Mouse (Mus musculus) erythroblast, embryonic 14.5 days (primary cell): ENCODE results near the gene Fam3b. TPM values are rescaled to one million over a fixed set of nuclear protein-coding genes. Genes with fewer than 3 reads are reported as not detected.

Experiments used
- H3K27me3 ChIP-seq: 2 replicates; pipeline ENCODE4 v1.6.1; 2012; ENCODE audit warnings: inconsistent platforms; ENCODE audit not compliant: control insufficient read depth
- H3K36me3 ChIP-seq: 2 replicates; pipeline ENCODE4 v1.6.1; 2012; ENCODE audit warnings: mild to moderate bottlenecking, inconsistent platforms; ENCODE audit not compliant: control insufficient read depth
- H3K4me1 ChIP-seq: 2 replicates; pipeline ENCODE4 v1.6.1; 2012; ENCODE audit warnings: inconsistent platforms; ENCODE audit not compliant: control insufficient read depth
- H3K4me3 ChIP-seq: replicated peaks from 2 replicates; pipeline ENCODE3; 2012; ENCODE audit warnings: moderate library complexity, mild to moderate bottlenecking, inconsistent platforms
- H3K9me3 ChIP-seq: 2 replicates; pipeline ENCODE4 v1.6.1; 2012; ENCODE audit warnings: low read length, inconsistent platforms, mixed read lengths; ENCODE audit not compliant: control insufficient read depth
- GATA1 ChIP-seq: IDR thresholded peaks from 2 replicates; pipeline ENCODE4 v1.6.1; 2012; ENCODE audit warnings: low read length, inconsistent platforms, mixed read lengths
- TAL1 ChIP-seq: IDR thresholded peaks from 3 replicates; pipeline ENCODE4 v1.6.1; 2012; ENCODE audit warnings: low read length, inconsistent platforms, mixed read lengths
- polyA plus RNA-seq: library from polyadenylated mRNA; stranded (reverse); fragments of >175 nt; gene quantifications from 2 replicates; pipeline ENCODE4 v1.2.3, GENCODE M21; 2012

Gene Fam3b
- polyA plus RNA-seq, 1 experiment: 0.08 TPM

- Histone ChIP-seq H3K36me3 (no peaks in the 10 kb centered on the region), H3K27me3 (no peaks in the 10 kb centered on the region), H3K9me3 (no peaks in the 10 kb centered on the region), H3K4me3 (no peak overlapping the region), H3K4me1 (no peaks in the 10 kb centered on the region)
- TF ChIP-seq GATA1: no peak
- TF ChIP-seq TAL1: no peak
Observed at GRCm38 (mm10) chr16:97499450-97499849, 15.2 kb downstream of the Fam3b start.

DNA sequence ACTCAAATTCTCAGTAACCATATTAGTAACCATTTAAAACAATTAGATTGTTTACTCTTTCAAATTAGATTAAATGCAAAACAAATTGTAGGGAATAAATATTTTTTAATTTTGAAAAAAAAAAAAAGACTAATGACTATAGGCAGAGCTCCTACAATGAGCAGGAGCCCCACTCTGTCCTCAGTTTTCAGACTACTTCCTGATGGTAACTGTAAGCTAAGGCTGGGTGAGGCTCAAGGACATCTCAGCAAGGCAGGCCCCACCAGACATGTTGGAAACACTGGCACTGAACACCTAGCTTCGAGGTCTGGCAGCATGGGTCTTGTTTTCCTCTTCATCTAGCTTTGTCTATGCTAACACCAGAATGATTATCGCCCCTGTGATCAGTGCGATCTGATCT, 16.5 kb downstream of the Fam3b start:
- H3K9me3 ChIP-seq: no peaks in the 10 kb centered on the region
- no peaks in the 10 kb centered on the region for H3K36me3 ChIP-seq
- no peak overlapping the region for H3K4me3 ChIP-seq
- no peaks in the 10 kb centered on the region for H3K27me3 ChIP-seq
- no peaks in the 10 kb centered on the region for H3K4me1 ChIP-seq
- TF ChIP-seq TAL1: no peak
- TF ChIP-seq GATA1: no peak

GRCm38 (mm10) chr16:97497682-97498081, 16.9 kb downstream of the Fam3b start:
- H3K4me3 ChIP-seq: no peak overlapping the region
- TF ChIP-seq TAL1: no peak
- no peak for TF ChIP-seq GATA1

GRCm38 (mm10) chr16:97496026-97496425, 18.6 kb downstream of the Fam3b start:
- Histone ChIP-seq H3K9me3 (no peaks in the 10 kb centered on the region), H3K4me1 (no peaks in the 10 kb centered on the region), H3K36me3 (no peaks in the 10 kb centered on the region), H3K27me3 (no peaks in the 10 kb centered on the region), H3K4me3 (no peak overlapping the region)
- TF ChIP-seq TAL1: no peak

More at GRCm38 (mm10) chr16:97497682-97498081, 16.9 kb downstream of the Fam3b start:
- H3K27me3 ChIP-seq: no peaks in the 10 kb centered on the region
- H3K4me1 ChIP-seq: no peaks in the 10 kb centered on the region
- H3K9me3 ChIP-seq: no peaks in the 10 kb centered on the region
- no peaks in the 10 kb centered on the region for H3K36me3 ChIP-seq

DNA sequence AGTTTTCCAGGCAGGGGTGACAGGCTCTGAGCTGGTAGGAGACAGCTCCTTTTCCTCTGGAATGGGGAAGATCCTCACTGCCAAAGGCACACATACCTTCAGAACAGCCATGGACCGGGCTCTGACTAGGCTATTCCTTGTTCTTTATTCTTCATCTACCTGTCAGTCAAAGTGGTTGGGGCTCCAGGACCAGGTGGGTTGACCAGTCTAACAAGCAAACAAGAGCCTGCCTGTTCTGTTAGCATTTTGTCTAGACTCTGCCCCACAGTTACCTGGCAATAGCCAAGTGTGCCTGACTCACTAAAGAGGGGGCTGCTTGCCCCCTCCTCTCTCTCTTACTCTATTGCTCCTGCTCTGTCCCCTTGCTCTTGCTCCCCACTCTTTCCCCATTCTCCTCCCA, 22.2 kb downstream of the Fam3b start:
- Histone ChIP-seq H3K27me3 (no peaks in the 10 kb centered on the region), H3K4me3 (no peak overlapping the region), H3K4me1 (no peaks in the 10 kb centered on the region), H3K36me3 (no peaks in the 10 kb centered on the region), H3K9me3 (no peaks in the 10 kb centered on the region)
- TF ChIP-seq GATA1: no peak
- no peak for TF ChIP-seq TAL1

DNA sequence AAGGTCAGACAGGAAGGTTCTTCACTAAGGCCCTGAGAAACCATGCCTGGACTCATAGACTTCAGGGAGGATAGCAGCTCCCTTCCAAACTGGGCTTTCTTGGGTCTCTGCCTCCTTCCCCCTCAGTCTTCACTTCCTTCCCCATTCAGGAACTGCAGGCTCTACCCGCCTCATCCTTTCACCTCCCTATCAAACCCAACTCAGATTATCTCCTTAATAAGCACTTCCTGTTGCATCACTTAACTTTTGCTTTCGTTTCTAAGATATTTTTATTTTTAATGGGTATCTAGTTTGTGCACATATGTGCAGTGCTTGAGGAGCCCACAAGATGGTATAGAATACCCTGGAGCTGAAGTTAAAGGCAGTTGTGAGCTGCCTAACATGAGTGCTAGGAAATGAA, 36.0 kb downstream of the Fam3b start:
- no peak for TF ChIP-seq TAL1
- no peak for TF ChIP-seq GATA1
- Histone ChIP-seq H3K9me3 (no peaks in the 10 kb centered on the region), H3K27me3 (no peaks in the 10 kb centered on the region), H3K4me3 (no peak overlapping the region), H3K36me3 (no peaks in the 10 kb centered on the region), H3K4me1 (no peaks in the 10 kb centered on the region)

GRCm38 (mm10) chr16:97476524-97476923, 38.1 kb downstream of the Fam3b start:
- Histone ChIP-seq H3K27me3 (no peaks in the 10 kb centered on the region), H3K4me3 (no peak overlapping the region), H3K36me3 (no peaks in the 10 kb centered on the region), H3K4me1 (no peaks in the 10 kb centered on the region), H3K9me3 (no peaks in the 10 kb centered on the region)
- no peak for TF ChIP-seq TAL1
- no peak for TF ChIP-seq GATA1

- no peak for TF ChIP-seq GATA1
- TF ChIP-seq TAL1: no peak
- no peak overlapping the region for H3K4me3 ChIP-seq
- H3K4me1 ChIP-seq: no peaks in the 10 kb centered on the region
- H3K36me3 ChIP-seq: no peaks in the 10 kb centered on the region
- H3K27me3 ChIP-seq: no peaks in the 10 kb centered on the region
- H3K9me3 ChIP-seq: no peaks in the 10 kb centered on the region
Observed at GRCm38 (mm10) chr16:97475581-97475980, 39.0 kb downstream of the Fam3b start.

DNA sequence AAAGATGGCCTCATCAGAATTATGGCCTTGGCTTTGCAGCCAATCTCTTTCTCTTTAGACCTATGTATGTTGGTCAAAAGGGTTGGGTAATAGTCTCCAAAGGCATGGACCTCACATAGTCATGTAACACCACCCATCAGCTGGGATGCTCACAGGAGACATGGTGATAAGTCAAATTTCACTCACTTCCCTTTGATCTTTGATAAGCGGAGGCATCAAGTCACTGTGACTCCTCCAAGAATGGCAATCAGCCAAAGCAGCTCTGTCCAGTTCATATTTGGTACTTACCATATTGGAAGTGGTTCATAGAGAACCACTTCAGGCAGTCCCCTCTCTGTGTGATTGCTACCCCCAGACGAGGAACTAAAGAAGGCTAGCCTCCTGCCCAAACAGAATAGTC, 39.9 kb downstream of the Fam3b start:
- H3K36me3 ChIP-seq: no peaks in the 10 kb centered on the region
- no peaks in the 10 kb centered on the region for H3K9me3 ChIP-seq
- H3K27me3 ChIP-seq: no peaks in the 10 kb centered on the region
- H3K4me1 ChIP-seq: no peaks in the 10 kb centered on the region
- TF ChIP-seq TAL1: no peak
- TF ChIP-seq GATA1: no peak
- H3K4me3 ChIP-seq: no peak overlapping the region

GRCm38 (mm10) chr16:97467993-97468791, 46.4 kb downstream of the Fam3b start:
- no peak overlapping the region for H3K4me3 ChIP-seq
- H3K4me1 ChIP-seq: no peaks in the 10 kb centered on the region
- no peaks in the 10 kb centered on the region for H3K9me3 ChIP-seq
- H3K36me3 ChIP-seq: no peaks in the 10 kb centered on the region
- TF ChIP-seq GATA1 (no peak), TAL1 (no peak)
- no peaks in the 10 kb centered on the region for H3K27me3 ChIP-seq
